Mouse (Mus musculus) G1E (cell line): Measurements from ENCODE around the gene Tmem203.
"Not testable (repeated sequence)": the region's sequence is repeated elsewhere in the genome, so short reads cannot be mapped to it uniquely, and the experiment has no call there.

Source experiments
- CTCF ChIP-seq: IDR thresholded peaks from 2 replicates; pipeline ENCODE4 v1.5.1; 2012; ENCODE audit warnings: low read depth, low read length, inconsistent platforms, mixed read lengths
- GATA1 ChIP-seq: IDR thresholded peaks from 2 replicates; pipeline ENCODE4 v1.6.1; 2012; ENCODE audit warnings: borderline replicate concordance, low read length, inconsistent platforms, mixed read lengths
- TAL1 ChIP-seq: conservative IDR thresholded peaks from 2 replicates; pipeline ENCODE4 v1.6.1; 2012; ENCODE audit warnings: low read depth, low read length, inconsistent platforms, mixed read lengths

GRCm38 (mm10) chr2:25257250-25257649, 2.0 kb downstream of the Tmem203 start:
- not testable (repeated sequence) for TF ChIP-seq CTCF, TAL1, GATA1
